Mouse (Mus musculus) right cerebral cortex, postnatal 4 days (tissue): ENCODE data around the gene Selenoo.

Experiments
- DNase-seq: peaks from one replicate; pipeline ENCODE4 v3.0.0-alpha.2; 2022

The Selenoo gene

DNA sequence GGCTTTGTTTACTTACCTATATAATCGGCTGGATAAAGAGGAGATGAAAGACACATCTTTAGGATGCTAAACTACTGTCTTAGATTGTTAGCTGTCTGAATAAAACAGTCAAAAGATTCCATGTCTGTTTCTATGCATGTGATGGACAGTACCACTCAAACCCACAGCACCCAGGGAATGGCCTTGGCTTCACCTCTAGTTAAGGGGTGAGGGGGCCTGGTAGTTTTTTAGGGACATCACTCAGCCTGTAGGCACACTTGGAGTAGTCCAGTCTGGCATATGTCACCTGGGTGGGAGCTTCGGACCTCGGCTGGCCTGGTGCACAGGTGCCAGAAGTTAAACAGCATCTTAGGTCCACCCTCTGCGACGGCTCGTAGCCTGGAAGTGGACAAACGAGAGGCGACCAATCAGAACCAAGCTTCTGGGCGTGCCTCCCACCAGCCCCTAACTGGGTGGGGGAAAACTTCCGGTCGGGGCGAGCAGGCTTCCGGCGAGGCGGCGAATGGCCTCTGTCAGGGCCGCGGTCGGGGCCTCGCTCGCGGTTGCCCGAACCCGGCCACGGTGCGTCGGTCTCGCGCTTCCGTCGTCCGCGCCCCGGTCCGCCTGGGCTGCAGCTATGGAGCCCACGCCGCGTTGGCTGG lies at the start of gene Selenoo:
Selenoo (plus strand) TSS at position 478 of the 641 bp plus-strand sequence.
- DNase-seq = peak; percentile 86

DNA sequence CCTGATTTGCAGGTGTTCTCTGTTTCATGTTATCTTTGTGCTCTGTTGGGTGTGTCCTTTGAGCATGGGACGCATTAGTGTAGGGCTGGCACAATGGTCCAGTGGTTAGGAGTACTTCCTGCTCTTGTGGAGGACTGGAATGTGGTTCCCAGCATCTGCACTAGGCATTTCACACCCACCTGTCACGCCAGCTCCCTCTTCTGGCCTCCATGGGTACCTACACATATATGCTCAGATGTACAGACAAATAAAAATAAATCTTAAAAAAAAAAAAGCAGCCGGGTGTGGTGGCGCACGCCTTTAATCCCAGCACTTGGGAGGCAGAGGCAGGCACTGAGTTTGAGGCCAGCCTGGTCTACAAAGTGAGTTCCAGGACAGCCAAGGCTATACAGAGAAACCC lies 44.5 kb upstream of the Selenoo start:
- DNase-seq = no peak

DNA sequence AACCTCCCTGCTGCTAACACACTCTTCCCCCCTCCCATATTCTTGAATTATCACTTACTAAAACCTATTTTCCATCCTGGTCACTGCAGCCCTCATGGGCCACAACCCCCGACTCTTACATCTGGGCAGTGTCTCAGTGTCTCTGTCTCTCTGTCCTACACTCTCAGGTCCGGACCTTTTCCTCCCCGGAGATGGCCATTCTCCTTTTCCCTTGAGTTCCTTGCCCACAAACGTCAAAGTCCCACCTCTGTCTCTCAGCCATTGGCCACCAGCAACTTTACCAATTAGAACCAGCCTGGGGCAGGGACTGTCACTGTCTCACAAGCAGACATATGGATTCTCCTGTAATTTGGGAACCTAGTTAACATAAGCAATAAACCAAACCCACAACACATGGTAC lies 42.5 kb upstream of the Selenoo start:
- no peak for DNase-seq

DNA sequence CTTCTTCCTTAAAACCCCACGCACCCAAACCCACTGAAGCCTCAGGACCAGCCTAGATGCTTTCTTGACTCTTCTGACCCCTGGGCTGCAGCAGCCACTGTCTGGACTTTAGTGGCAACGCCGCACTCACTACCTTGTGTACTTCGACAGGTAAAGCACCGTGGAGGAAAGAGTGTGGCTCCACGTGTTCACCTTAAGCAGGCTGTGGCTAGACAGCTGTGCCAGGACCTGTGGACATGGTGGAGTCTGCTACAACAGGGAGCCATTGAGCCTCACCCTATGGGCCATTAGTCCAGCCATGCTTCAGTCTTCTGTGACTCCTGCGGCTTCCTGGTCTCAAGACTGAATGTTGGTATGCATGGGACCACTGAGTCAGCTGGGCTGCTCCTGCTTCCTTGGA lies 34.2 kb upstream of the Selenoo start:
- no peak for DNase-seq

DNA sequence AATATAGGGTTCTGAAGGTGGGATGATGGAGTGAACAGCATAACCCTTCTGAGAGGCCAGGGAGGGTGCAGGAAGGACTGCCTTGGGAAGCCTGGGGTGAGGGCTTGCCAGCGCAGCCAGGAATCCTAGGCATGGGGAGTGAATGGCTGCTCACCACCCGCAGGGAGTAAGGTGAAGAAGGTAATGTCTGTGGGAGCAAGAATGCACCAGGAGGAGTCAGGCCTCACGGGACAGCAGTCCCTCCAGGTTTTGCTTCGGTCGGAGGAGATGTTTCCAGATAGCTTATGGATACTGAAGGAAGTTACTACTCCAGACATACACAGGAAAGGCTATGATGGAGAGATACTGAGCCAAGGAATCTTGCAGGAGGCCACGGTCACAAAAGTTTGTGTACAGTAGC lies 30.1 kb upstream of the Selenoo start:
- DNase-seq = no peak

DNA sequence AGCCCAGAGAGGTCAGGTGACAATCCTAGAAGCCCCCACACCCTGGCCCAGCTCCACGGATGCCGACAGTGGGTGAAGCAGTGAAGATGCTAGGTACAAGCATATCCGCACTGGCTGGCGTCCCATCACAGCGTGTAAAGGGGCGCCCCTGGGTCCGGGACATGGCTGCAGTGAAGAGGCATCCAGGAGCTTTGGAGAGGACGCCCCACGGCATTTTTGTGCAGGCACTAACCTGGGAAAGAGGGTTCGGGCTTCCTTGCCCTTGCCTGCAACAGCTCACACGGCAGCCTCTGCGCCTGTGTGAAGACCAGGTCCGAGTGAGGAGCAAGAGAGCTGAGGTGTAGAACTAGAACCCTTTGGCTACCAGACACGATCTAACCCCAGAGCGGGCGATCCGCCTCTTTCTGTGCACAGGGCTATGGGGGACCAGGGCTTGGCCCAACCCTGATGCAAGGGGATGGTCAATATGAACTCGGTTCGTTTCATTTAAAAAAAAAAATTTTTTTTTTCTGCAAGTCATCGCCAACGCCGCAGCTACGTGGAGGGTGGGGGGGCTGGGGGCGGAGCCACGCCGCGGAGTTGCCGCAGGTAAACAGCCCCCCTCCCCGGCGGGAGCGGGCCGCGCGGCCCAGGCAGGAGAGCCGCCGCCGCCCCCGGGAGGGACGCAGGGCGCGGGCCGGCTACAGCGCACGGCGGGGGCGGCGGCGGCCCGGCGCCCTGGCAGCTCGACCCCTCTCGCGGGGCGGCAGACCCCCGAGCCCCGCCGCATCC lies 29.5 kb upstream of the Selenoo start, which contains the start of gene Panx2:
Panx2 (plus strand) TSS at position 574 of the 771 bp plus-strand sequence.
- DNase-seq = peak; percentile 49

DNA sequence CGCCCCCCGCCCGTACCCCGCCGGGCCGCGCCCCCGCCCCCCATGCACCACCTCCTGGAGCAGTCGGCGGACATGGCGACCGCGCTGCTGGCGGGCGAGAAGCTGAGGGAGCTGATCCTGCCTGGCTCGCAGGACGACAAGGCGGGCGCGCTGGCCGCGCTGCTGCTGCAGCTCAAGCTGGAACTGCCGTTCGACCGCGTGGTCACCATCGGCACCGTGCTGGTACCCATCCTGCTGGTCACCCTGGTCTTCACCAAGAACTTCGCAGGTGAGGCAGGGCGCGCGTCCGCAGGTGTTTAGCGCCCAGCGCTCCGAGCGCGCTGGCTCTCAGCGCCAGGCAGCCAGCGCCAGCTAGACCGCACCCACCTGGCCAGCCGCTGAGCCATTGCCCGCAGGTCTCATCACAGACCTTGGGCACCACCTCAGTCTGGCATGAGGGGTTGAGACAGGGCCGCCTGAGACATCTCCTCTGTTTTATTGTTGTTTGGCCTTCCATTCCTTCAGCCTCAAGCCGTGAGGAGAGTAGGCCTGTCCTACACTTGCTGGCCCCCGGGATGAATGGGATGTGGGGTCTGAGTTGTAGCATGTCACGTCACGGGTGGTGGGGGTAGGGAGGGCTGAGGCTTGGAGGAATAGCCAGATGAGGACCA lies 28.7 kb upstream of the Selenoo start:
- peak; percentile 60 for DNase-seq

DNA sequence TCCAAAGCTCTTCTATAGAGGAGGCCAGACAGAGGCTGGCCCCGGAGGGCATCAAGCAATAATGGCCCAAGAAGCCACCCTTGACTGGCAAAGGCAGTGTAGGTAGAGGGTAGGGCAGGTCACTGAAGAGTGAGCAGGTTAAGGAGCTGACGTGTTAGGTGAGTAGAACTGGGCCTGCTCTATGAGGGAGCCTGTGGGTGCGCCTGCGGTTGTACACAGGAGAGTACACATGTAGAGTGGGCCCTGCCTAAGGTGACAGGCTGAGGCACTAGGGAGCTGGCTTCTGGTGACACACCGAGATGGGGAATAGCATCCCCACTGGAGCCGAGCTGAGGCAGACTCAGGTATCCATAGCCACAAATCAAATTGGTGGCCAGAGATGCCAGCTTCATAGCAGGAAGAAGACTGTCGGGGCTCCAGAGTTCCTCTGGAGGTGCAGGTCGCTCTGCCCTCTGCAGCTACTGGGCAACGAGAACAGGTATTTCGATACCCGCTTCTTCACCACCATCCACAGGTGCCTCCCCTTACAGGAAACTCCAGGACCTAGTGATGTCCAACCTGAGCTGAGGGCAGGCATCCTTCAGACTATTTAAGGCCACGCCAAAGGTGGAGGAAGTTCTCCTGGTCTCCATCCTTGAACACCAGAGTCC lies 27.9 kb upstream of the Selenoo start:
- DNase-seq = no peak

DNA sequence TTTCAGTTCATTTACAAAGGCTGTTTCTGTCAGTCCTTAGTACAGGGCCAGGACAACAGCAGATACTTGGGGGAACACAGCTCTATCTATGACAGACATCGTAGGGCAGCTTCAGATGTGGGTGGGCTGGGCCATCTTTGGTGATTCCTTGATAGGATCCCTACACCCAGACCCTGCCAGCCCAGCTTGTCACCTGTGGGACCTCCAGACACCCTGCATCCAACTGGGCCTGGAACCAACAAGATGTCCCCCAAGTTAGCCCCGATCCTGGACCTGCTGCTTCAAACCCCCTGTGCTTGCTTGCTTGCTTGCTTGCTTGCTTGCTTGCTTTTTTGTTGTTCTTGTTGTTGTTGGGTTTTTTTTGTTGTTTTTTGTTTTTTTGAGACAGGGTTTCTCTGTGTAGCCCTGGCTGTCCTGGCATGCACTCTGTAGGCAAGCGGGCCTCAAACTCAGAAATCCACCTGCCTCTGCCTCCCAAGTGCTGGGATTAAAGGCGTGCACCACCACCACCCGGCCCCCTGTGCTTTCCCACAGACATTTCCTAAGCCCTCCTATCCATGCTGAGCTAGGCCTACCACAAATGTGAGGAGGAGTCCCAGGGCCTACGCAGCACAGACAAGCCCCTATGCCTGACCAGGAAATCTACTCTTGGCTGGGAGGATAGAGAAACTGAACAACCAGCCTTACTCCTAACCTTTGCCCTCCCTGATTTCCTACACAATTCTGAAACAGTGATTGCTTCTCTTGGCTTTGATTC lies 26.9 kb upstream of the Selenoo start:
- DNase-seq = no peak

DNA sequence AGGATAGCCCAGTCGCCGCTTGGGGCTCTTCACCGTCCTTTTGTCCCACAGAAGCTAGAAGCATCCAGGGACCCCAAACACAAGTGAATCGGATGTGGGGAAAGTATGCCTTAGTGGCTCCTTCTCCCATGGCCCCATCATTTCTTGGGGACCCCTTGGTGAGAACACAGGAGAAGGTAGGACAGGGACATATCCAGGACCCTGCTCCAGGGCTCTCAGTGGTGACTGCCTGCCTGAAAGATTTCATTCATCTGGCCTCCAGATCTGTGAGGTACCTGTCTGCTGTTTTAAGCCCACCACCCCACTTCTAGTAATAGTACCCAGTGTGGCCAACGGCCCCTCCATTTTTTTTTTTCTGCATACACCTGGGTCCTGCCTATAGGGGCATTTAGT lies 26.4 kb upstream of the Selenoo start:
- no peak for DNase-seq

DNA sequence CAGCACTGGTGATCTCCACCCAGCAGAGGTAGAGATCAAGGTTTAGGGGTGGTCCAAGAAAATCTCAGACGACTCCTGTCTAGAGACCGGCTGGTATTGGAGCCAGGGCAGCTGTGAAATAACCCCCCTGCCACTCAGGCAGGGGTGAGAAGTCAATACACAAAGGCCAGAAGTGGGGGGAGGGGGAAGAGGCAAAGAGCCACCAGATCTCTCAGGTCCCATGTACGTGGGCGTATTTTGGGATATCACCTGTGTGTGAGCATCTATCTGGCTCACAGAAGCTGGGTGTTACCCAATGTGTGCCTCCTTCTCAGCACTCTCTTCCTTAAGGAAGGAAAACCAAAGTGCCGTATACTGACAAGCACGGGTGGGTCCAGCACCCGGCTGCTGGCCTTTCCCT lies 25.9 kb upstream of the Selenoo start:
- no peak for DNase-seq

DNA sequence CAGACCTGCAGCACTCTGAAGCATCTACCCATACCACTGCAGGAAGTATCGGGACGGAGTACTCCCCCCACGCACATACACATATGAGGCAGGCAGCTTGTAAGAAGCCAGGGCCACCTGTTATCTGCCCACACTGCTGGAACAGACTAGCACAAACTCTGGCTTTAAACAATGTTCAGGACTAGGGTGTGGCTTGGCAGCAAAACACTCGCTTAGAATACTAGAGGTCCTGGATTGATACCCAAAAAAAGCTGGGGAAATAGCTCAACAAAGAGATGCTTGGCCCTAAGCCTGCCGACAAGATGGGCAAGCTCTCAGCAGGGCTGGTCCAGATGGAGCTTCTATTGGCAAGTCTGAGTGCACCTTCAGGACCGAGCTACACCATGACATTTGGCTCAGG lies 25.3 kb upstream of the Selenoo start:
- no peak for DNase-seq

DNA sequence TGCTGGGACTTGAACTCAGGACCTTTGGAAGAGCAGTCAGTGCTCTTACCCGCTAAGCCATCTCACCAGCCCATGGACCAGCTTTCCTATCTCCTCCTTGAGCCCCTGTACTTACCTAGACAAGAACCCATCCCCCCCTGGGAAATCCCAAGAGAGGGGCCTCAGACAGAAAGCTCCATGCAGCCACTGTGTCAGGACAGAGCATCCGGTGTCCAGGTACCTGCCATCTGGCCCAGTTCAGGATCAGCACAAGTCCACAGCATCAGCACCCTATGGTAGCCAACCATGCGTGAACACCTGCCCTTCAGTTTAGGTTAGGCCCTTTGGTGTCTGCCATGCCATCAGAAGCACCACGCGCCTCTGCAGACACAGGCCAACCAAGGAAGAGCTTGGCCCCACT lies 24.0 kb upstream of the Selenoo start:
- DNase-seq = no peak

DNA sequence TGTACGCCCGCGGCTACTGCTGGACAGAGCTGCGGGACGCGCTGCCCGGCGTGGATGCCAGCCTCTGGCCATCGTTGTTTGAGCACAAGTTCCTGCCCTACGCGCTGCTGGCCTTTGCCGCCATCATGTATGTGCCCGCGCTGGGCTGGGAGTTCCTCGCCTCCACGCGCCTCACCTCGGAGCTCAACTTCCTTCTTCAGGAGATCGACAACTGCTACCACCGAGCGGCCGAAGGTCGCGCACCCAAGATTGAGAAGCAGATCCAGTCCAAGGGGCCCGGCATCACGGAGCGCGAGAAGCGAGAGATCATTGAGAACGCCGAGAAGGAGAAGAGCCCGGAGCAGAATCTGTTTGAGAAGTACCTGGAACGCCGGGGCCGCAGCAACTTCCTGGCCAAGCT lies 21.3 kb upstream of the Selenoo start:
- DNase-seq = no peak

DNA sequence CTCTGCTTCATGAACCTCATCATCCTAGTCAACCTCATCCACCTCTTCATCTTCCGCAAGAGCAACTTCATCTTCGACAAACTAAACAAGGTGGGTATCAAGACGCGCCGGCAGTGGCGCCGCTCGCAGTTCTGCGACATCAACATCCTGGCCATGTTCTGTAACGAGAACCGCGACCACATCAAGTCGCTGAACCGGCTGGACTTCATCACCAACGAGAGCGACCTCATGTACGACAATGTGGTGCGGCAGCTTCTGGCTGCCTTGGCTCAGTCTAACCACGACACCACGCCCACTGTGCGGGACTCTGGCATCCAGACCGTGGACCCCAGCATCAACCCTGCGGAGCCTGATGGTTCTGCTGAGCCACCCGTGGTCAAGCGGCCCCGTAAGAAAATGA lies 20.7 kb upstream of the Selenoo start:
- DNase-seq = no peak

DNA sequence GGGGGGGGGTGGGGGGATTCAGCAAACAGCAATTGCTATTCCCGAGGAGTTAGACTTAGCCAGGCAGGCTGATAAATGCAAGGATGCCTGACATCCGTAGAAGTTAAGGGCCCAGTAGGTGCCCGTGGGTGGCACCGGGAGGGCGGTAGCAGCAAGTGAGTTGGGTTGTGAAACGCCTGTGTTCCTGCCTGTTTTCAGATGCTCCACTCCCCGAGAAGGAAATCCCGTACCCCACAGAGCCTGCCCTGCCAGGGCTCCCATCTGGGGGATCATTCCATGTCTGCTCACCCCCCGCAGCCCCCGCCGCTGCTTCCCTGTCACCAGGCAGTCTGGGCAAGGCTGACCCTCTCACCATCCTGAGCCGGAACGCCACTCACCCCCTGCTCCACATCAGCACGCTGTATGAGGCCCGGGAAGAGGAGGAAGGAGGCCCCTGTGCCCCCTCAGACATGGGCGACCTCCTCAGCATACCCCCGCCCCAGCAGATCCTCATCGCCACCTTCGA lies 19.5 kb upstream of the Selenoo start:
- no peak for DNase-seq

DNA sequence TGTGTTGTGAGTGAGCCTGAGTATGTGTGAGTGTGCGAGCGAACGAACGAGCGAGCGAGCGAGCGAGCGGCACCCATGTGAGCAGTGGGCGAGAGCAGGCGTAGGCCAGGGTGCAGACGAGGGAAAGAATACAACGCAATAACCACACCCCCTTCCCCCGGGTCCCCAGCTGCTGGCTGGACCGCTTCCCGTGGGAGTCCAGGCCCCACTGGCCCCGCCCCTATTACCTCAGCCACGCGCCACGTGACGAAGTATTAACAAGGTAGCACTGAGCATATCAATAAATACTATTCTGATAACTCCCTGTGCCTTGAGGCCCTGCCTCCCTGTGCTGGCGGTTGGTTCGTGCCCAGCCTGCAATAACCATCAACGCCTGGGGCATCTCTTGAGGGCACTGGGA lies 18.3 kb upstream of the Selenoo start:
- DNase-seq = no peak

DNA sequence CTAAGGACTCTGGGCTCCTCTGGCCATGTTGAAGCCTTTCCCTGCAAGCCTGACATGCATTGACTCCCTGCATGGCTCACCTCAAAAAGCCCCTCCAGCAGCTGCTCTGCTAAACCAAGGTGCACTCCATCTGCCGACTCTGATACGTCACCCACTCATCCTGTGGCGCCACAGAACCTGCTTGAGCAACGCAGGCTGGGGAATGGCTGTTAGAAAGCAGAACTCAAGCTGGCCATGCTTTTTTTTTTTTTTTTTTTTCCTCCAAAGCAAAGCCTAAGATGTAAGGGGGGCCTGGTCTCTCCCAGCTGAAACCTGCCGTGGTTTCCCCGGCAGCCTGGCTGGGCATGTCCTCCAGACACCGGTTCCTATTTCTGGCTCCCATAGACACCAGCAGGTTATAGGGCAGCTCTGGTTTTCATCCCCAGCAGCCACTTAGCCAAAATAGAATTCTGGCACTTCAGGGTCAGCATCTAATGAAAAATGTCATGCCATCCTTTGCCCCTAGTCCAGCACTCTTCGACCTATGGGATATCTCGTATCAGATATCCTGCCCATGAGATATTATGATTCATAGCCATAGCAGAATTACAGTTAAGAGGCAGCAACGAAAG lies 14.8 kb upstream of the Selenoo start:
- DNase-seq = no peak

DNA sequence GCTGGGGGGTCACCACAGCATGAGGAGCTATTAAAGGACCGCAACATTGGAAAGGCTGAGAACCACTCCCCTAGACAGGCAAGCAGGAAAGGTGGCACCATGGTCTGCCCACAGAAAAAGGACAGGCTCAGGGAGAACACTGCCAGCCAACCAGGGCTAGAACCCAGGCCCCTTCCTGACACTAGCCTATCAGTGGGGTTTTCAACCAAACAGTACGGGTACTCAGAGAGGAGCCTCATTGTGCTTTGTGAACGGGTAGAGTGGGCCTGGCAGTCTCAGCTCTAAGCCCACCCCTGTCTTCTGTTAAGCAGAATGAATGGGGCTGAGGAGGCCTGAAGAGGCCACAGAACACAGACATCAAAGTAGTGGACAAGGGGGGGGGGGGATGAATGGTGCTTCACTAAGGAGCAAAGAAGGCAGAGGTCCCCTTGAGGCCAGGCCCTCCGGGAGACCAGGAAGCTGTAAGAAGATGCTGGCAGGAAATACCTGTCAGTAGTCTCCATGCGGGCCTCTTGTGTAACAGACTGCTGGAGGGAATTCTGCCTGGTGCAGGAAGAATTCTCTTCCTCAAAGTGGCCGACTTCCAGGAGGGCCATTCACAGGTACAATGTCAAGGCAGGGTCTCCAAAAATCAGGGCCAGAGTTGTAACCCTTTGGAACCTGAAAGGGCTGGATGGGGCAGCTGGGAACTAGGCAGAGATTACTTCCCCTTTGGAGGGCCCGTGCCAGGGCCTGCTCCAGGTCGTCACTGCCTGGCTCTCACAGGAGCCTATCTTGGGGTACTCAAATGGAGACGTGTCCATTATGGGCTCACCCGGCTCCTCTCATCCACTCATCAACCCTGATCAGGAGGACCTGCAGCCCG lies 14.0 kb upstream of the Selenoo start, which contains the start of gene Trabd:
Trabd (plus strand) TSS at position 512 of the 865 bp plus-strand sequence.
- no peak for DNase-seq

DNA sequence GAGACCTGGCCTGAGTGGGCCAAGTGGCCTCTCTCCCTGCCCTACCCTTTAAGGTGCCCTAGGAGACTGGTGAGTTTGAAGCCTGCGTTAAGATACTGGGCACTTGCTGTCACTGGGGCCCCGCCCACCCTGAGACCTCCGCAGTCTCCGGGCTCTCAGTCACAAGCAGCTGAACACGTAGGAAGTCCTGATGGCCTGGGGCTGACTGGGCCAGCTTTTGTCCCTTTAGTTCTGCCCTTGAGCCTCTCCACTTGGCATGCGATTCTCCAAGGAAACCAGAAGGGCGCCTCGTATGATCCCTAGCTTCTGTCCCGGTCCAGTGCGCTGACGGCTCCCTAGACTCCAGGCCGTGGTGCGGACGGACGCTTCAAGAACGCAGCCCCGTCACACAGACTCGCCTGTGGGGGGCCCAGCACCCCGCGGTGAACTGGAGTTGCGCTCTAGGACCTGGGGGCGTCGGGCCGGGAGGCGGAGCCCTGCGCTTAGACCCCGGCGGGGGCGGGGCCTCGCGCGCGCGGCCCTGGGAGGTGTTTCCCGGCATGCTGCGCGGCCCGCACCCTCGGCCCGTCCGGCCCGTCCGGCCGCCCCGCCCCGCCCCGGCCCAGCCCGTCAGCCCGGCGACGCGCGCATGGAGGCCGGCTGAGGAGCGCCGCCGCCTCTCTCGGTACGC lies 13.3 kb upstream of the Selenoo start:
- peak; percentile 89 for DNase-seq
